Mouse (Mus musculus) midbrain, embryonic 14.5 days (tissue): ENCODE measurements at regions not wholly inside any gene's neighbourhood (a gene's known extent, or its start where the extent isn't known, plus 50 kb on each side); places are given as distances from the start of the nearest gene placed in this dataset.
"Not testable (repeated sequence)": the region's sequence is repeated elsewhere in the genome, so short reads cannot be mapped to it uniquely, and the experiment has no call there.

ENCODE experiments used
- ATAC-seq: fragments of 200-750 bp; cut with Nextera tagmentation; 2 replicates; pipeline ENCODE4 v1.8.0; 2017; ENCODE audit warnings: moderate number of reproducible peaks, moderate library complexity; ENCODE audit not compliant: low FRiP score, low TSS enrichment
- DNase-seq: peaks from one replicate; pipeline ENCODE4 v3.0.0-alpha.2; 2015
- H3K27ac ChIP-seq: fragments of 300-500 bp; sonication (generic); replicated peaks from 2 replicates; pipeline ENCODE4 v1.5.1; 2014; ENCODE audit warnings: mild to moderate bottlenecking, low read depth, low read length, moderate library complexity
- H3K27me3 ChIP-seq: fragments of 300-500 bp; sonication (generic); 2 replicates; pipeline ENCODE4 v1.6.1; 2014; ENCODE audit warnings: low read length, control low read depth, mixed read lengths; ENCODE audit not compliant: control insufficient read depth, insufficient read depth
- H3K36me3 ChIP-seq: fragments of 300-500 bp; sonication (generic); 2 replicates; pipeline ENCODE4 v1.6.1; 2014; ENCODE audit warnings: low read length, control low read depth; ENCODE audit not compliant: control insufficient read depth, insufficient read depth
- H3K4me1 ChIP-seq: fragments of 300-500 bp; sonication (generic); 2 replicates; pipeline ENCODE4 v1.6.1; 2014; ENCODE audit warnings: mild to moderate bottlenecking, antibody characterized with exemption, low read length, control low read depth; ENCODE audit not compliant: control insufficient read depth, insufficient read depth
- H3K4me2 ChIP-seq: fragments of 300-500 bp; sonication (generic); 2 replicates; pipeline ENCODE4 v1.6.1; 2014; ENCODE audit warnings: mild to moderate bottlenecking, low read length, moderate library complexity
- H3K4me3 ChIP-seq: fragments of 300-500 bp; sonication (generic); replicated peaks from 2 replicates; pipeline ENCODE4 v1.5.1; 2014; ENCODE audit warnings: low read depth, low read length
- H3K9ac ChIP-seq: fragments of 300-500 bp; sonication (generic); replicated peaks from 2 replicates; pipeline ENCODE4 v1.6.1; 2014; ENCODE audit warnings: mild to moderate bottlenecking, low read length, moderate library complexity
- H3K9me3 ChIP-seq: fragments of 300-500 bp; sonication (generic); 2 replicates; pipeline ENCODE4 v1.6.1; 2016; ENCODE audit warnings: low read length, control low read depth, mixed read lengths; ENCODE audit not compliant: control insufficient read depth
- whole genome bisulfite sequencing: fragments of 180-500 bp; shearing (Covaris S2); extraction: QIAGEN DNeasy Blood & Tissue Kit; methylation state at CpG from one replicate; pipeline ENCODE4 v1.1.7; 2014; 5-methylcytosine and 5-hydroxymethylcytosine counted together

DNA sequence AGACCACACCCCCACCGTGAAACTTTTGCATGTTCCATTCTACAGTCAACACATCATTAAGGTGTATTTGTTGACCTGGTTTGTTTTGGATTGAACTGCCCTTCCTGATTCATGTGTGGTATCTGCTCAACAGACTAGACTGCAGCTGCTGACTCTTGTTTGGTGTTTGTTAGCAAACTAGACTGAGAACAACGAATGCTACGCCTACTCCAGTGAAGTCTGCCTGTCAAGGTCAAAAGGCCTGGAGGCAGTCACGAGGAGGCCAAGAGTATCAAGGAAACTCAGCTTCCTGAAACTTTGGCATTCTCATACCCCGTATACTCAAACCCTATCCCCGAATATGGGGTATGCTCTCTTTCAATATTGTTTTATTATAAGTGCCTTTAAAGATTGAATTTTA lies 194.2 kb upstream of the Spin1 start:
- not testable (repeated sequence) for H3K9me3 ChIP-seq, H3K27ac ChIP-seq, H3K4me1 ChIP-seq, H3K9ac ChIP-seq, ATAC-seq, H3K36me3 ChIP-seq, H3K27me3 ChIP-seq, H3K4me3 ChIP-seq, H3K4me2 ChIP-seq, DNase-seq
- WGBS: 92% methylated on average over 6 of the region's 6 CpGs

DNA sequence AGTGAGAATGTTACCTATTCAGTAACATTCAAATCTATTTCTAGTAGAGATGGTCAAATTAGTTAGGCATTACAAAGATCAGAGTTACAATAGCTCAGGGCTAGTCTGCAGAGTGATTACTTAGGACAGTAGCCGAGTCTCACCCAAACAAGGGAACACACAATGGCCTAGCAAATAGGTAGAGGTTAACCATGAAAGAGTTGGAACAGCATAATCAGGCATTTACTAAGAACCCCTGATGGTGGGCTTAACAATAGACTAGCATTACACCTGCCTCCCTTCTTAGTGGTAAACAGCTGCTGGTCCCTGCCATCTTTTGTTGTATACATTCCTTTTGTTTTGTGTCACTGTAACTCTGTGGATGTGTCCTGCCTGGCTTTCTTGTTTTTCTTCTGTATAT lies 193.8 kb upstream of the Spin1 start:
- Histone ChIP-seq H3K27me3 (no peaks in the 10 kb centered on the region), H3K36me3 (no peaks in the 10 kb centered on the region), H3K4me3 (no peak overlapping the region), H3K9me3 (no peaks in the 10 kb centered on the region), H3K9ac (no peak overlapping the region), H3K4me2 (no peak overlapping the region), H3K4me1 (no peaks in the 10 kb centered on the region), H3K27ac (no peak overlapping the region)
- DNase-seq (no peak), ATAC-seq (no peak)
- WGBS: 72% methylated on average over 1 of the region's 1 CpGs

DNA sequence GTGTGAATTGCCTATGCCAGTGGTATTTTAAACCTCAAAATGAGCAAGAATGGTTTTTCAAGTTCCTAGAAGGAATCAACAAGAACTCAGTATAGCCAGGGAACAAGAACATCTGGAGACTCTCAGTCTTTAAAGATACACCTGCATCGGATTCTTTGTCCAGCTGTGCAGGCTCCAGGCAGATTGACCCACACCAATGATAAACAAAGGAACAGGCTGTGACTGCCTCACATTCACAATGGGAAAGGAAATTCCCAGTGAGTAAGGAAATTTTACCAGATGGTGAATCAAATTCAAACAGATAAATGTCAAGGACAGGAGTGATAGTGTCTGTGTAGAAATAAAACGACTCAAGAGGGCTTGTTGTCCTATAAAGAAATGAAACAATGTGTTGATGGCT lies 187.9 kb upstream of the Spin1 start:
- not testable (repeated sequence) for H3K27me3 ChIP-seq, H3K4me2 ChIP-seq, H3K9me3 ChIP-seq, H3K4me3 ChIP-seq, H3K36me3 ChIP-seq, H3K4me1 ChIP-seq, H3K27ac ChIP-seq, ATAC-seq, DNase-seq, H3K9ac ChIP-seq
- 66% methylated on average over 2 of the region's 2 CpGs for WGBS

DNA sequence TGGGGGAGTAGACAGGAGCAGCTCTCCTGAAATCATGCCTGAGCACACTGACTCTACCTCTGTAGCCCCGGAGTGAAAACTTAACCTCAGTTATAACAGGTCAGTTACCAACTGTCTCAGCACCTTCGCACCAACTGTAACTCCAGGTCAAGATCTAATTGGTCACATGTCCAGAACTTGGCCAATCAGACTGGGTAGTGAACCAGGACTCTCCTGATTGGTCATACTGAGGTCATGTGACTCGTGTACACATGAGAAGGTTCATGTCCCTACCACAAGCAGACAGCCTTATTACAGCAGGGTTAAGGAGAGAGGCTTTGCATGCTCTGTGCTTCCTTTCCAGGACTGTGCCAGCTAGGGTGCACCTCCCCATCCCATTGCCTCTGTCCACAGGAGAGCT lies 166.7 kb upstream of the Spin1 start:
- not testable (repeated sequence) for DNase-seq
- WGBS: 81% methylated on average over 3 of the region's 3 CpGs

DNA sequence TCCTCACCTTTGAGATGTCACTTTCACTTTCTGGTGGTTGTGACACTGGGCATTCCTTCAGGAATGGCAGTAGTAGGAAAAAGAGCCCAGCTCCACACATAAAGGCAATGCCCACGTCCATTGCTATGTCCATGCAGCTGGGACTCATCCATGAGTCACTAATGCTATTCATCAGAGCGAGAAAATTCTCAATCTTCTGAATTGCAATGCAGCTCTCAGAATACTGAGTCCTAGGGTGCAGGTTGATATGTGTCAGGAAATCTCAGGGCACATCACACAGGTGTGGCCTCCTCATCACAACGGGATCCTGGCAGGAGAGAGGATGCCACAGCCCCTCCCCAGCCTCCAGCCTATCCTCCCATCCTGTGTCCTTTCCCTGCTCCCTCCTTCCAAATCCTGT lies 158.1 kb upstream of the Spin1 start:
- Histone ChIP-seq H3K27ac (no peak overlapping the region), H3K27me3 (no peaks in the 10 kb centered on the region), H3K4me1 (no peaks in the 10 kb centered on the region), H3K9me3 (no peaks in the 10 kb centered on the region), H3K4me3 (no peak overlapping the region), H3K9ac (no peak overlapping the region), H3K4me2 (no peak overlapping the region), H3K36me3 (no peaks in the 10 kb centered on the region)
- no peak for DNase-seq
- ATAC-seq: no peak
- WGBS: 75% methylated on average over 3 of the region's 3 CpGs

More for the DNA sequence above, 166.7 kb upstream of the Spin1 start:
- not testable (repeated sequence) for H3K4me2 ChIP-seq, H3K4me3 ChIP-seq, H3K27ac ChIP-seq, H3K36me3 ChIP-seq, H3K9me3 ChIP-seq, H3K27me3 ChIP-seq, ATAC-seq, H3K9ac ChIP-seq, H3K4me1 ChIP-seq

DNA sequence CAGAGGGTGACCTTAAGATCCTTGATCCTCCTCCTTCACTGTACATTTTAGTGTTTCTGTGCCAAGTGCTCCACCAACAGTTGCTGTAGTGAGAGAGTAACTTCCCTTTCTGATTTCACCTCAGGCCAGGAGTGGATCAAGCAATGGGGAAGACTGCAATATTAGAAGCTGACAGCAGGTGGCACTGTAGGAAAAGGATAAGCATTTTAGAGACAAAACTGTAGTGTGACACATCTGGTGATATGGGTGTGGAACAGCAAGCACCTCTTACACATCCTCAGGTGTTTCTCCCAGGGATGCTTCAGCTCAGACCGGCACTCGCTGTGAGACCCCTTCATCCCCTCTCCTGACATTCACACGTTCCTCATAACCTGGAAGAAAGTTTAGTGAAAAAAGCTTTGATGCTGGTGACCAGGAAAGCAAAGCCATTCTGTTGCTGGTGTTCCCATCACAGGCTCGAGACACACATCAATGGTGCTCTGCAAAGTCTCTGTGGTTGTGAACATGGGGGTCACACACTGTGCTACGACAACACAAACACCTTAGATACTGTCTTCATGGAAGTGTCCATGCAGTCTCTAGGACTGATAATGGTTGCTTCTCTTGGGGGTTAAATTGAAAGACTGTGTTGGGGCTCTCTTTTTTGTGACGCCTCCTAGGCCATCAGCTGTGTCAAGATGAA lies 151.0 kb upstream of the Spin1 start:
- no peaks in the 10 kb centered on the region for H3K27me3 ChIP-seq
- WGBS: 44% methylated on average over 6 of the region's 6 CpGs
- no peak overlapping the region for H3K4me3 ChIP-seq
- H3K9ac ChIP-seq: no peak overlapping the region
- H3K36me3 ChIP-seq: no peaks in the 10 kb centered on the region
- H3K4me2 ChIP-seq: no peak overlapping the region
- no peaks in the 10 kb centered on the region for H3K9me3 ChIP-seq
- DNase-seq (peak; percentile 94), ATAC-seq (peak; percentile 55; the same call in 1 of the 2 replicates)
- H3K4me1 ChIP-seq: no peaks in the 10 kb centered on the region
- H3K27ac ChIP-seq: no peak overlapping the region

DNA sequence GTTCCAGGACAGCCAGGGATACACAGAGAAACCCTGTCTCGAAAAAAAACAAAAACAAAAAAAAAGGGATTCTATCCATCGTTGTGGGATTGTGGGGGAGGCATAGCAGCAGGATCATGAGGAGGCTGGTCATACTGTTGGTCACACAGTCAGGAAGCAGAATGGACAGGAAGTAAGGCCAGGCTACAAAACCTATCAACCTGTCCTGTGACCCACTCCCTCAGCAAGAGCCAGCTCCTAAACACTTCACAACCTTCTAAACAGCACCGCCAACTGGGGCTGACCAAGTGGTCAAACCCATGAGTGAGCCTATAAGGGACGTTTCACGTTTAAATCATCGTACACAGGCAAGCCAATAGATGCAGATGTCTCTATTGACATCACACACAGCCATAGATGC lies 146.0 kb upstream of the Spin1 start:
- 93% methylated on average over 6 of the region's 6 CpGs for WGBS
- Histone ChIP-seq H3K4me1 (no peaks in the 10 kb centered on the region), H3K36me3 (no peaks in the 10 kb centered on the region), H3K27me3 (no peaks in the 10 kb centered on the region), H3K9me3 (no peaks in the 10 kb centered on the region), H3K4me3 (no peak overlapping the region), H3K27ac (no peak overlapping the region), H3K9ac (no peak overlapping the region), H3K4me2 (no peak overlapping the region)
- ATAC-seq (no peak), DNase-seq (no peak)

DNA sequence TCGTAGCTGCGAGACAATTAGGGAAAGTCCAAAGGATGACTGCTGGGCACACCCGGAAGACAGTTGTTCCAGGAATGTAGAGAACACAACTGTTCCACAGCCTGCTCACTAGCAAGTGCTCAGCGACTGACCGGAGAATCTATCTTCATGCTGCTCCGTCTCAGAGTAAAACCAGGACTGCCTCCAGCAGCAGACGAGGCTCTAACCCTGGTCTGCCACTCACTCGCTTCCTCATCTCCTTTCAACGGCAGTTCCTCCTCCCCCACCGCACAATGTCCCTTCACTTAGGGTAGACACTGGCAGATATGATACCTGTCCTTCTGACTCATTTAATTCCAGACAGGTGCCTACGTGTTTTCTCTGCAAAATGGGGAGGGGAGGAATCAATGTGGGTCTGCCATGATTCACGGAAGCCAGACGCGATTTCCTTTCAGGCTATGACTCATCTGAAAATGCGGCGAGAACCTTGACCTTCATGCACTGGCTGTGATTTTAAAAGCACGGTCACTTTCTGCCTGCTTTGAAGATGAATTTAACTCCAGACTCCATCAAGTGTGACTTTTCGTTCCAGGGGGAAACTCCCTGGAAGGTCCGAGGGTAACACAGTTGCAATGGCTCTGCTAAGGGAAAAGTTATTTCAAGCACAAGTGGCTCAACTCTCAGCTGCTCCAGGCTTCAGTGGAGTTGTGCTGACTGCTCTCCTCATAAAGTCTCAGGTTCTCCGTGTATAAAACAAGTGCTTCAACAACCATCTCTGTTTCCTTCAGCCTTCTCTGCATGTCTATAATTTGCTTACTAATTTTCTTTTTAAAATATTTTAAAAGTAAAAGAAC lies 142.4 kb upstream of the Spin1 start:
- DNase-seq (no peak), ATAC-seq (no peak)
- Histone ChIP-seq H3K9ac (no peak overlapping the region), H3K27ac (no peak overlapping the region), H3K36me3 (no peaks in the 10 kb centered on the region), H3K4me1 (no peaks in the 10 kb centered on the region), H3K4me3 (no peak overlapping the region), H3K4me2 (no peak overlapping the region), H3K9me3 (no peaks in the 10 kb centered on the region), H3K27me3 (no peaks in the 10 kb centered on the region)
- 75% methylated on average over 20 of the region's 20 CpGs for WGBS

DNA sequence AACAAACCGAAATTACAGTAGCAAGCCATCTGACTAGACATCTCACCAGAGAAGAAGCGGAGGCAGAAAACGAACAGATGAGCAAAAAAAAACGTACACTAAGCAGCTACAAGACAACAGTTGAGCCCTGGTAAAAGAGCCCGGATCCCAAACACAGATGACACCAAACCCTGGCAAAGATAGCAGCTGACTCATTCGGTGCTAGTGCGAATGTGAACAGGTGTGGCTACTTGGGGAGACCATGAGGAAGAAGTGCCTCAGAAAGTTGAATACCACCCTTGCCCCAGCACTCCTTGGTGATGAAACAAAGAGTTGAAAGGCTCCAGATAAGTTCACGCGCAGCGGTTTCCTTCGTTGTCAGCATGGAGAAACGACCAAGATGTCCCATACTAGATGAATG lies 139.8 kb upstream of the Spin1 start:
- Histone ChIP-seq H3K36me3 (no peaks in the 10 kb centered on the region), H3K4me3 (no peak overlapping the region), H3K9ac (no peak overlapping the region), H3K9me3 (no peaks in the 10 kb centered on the region), H3K4me1 (no peaks in the 10 kb centered on the region), H3K27me3 (no peaks in the 10 kb centered on the region), H3K27ac (no peak overlapping the region), H3K4me2 (no peak overlapping the region)
- DNase-seq (no peak), ATAC-seq (no peak)
- WGBS: 89% methylated on average over 12 of the region's 12 CpGs
